Mouse (Mus musculus) testis, adult 2 months (tissue): ENCODE results near the gene Pde4d.

Source experiments
- CTCF ChIP-seq: fragments of 200-500 bp; IDR thresholded peaks from 2 replicates; pipeline ENCODE4 v1.5.1; 2012; ENCODE audit warnings: low read depth, mild to moderate bottlenecking, inconsistent platforms, low read length, moderate library complexity; ENCODE audit not compliant: control insufficient read depth, insufficient read depth, insufficient replicate concordance
- POLR2A ChIP-seq: fragments of 200-500 bp; IDR thresholded peaks from 2 replicates; pipeline ENCODE4 v1.6.1; 2012; ENCODE audit warnings: low read depth, mild to moderate bottlenecking, inconsistent platforms, low read length, moderate library complexity; ENCODE audit not compliant: control insufficient read depth

DNA sequence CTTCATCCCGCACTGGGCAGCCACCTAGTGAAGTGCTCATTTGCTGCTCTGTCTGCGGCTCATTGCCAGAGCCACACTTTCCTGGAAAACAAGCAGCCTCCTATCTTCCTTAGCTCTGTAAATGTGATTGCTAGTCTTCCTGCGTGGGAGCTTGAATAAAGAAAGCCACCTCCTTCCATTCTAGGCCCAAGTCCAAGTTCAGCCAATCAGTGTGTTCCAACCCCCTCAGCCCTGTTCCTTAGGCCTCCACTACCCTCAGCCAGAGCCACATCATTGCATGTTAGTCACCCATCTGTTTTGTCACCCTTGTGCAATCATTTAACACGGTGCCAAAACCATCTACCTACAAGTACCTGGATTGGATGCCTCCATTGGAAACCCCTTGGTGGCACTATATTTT, 786.3 kb downstream of the Pde4d start:
- TF ChIP-seq CTCF (no peak), POLR2A (no peak)
